Mouse (Mus musculus) Muller cell, postnatal 12 days (primary cell): ENCODE measurements around the gene Nfrkb.

Source experiments
- DNase-seq: peaks from one replicate; pipeline ENCODE4 v3.0.0-alpha.2; 2015; ENCODE audit errors: inconsistent ontology term

Nfrkb gene

DNA sequence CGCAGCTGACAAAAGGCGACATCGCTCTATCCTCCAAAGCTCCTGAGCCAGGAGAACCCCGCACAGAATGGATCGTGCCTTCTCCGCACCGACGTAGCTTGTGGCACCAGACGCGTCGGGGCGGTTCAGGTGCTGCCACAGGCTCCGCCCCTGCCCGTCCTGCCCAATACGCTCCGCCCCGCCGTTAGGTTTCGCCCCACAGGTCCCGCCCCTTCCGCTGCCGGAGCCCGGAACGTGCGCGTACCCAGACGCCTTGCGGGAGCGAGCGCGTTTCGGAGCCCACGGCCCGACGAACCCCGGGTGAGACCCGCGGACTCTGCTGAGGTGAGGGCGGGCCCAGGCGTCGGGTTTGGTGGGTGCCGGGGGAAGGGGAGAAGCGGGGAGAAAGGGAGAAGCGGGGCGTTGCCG is at the start of gene Nfrkb:
Nfrkb (plus strand) TSS at position 246 of the 408 bp plus-strand sequence.
- DNase-seq: peak; percentile 95

DNA sequence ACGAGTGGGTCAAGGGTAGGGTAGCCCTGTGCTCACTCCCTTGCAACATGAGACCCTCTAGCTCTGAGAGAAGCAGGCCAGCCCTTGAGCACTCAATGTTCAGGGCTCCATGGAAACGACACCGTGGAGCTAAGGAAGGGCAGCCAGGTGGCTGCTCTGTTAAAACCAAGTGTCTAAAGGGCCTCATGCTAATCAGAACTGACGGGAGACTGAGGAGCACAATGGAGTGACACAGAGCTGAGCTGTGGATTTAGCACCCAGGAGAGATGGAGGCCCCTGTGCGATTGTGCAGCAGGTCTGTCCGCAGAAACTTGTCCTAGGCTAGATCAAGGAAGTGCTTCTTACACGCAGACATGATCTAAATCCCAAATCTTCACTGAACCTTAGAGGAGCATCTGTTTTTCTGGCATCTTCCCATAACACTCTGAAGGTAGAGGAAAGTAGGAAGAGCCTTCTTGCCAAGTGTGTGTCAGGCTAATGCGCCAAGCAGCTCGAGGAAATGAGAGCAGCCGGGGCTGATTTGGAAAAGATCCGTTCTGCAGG is 41.6 kb upstream of the Nfrkb start:
- DNase-seq: no peak

DNA sequence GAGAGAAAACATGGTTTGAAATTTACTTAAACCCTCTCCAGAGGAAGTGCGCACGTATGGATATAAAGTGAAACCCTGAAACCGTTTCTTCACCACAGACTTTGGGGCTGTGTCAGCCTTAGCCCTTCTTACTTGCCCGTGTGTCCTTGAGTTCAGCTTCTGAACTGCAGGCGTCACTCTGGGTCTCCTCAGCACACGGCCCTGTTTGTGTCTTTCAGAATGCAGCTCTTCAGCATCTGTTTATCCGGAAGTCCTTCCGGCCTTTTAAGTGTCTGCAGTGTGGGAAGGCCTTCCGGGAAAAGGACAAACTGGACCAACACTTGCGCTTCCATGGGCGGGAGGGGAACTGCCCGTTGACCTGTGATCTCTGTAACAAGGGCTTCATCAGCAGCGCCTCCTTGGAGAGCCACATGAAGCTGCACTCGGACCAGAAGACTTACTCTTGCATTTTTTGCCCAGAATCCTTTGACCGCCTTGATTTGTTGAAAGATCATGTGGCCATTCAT is 39.4 kb upstream of the Nfrkb start:
- no peak for DNase-seq

DNA sequence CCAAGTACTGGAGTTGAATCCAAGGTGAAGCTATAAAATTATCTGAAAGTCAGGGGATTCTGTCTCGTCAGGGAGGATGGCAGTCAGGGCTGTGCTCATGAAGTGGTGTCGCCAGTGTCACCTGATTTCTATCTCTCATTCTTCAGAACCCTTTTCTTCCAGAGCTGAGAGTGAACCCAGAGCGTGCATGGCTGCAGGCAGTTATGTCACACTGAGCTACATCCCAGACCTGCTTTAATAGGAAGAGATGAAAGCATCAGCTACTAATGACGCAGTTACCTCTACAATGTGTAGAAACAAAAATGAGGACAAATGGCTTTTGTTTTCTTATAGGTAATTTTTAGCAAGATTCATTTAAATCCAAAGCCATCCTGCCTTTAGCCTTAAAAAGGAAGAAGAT is 37.5 kb upstream of the Nfrkb start:
- DNase-seq: no peak

DNA sequence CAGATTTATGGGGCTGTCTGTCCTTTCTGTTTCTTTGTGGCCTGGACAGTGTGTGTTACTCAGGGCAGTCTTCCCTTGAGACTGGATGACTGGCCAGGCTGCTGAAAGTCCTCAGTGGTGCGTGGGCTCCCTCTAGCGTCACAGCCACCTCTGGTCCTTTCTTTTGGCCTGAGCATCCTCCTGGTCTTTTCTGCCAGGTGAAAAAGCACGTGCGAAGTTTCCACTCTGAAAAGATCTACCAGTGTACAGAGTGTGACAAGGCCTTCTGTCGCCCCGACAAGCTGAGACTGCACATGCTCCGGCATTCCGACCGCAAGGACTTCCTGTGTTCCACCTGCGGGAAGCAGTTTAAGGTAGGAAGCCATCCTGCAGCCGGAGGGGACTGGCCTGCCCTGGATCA is 37.1 kb upstream of the Nfrkb start:
- peak; percentile 72 for DNase-seq

DNA sequence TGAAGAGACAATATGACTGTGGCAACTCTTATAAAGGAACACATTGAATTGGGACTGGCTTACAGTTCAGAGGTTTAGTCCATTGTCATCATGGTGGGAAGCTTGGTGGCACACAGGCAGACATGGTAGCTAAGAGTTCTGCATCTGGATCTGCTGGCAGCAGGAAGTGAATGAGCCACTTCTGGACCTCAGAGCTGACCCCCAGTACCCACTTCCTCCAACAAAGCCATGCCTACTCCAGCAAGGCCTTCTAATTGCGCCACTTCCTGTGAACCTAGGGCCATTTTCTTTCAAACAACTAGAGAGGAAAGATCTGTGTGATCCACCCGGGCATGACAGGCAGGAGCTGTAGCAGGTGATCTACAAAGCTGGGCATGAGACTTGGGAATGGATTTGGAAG is 33.3 kb upstream of the Nfrkb start:
- no peak for DNase-seq

DNA sequence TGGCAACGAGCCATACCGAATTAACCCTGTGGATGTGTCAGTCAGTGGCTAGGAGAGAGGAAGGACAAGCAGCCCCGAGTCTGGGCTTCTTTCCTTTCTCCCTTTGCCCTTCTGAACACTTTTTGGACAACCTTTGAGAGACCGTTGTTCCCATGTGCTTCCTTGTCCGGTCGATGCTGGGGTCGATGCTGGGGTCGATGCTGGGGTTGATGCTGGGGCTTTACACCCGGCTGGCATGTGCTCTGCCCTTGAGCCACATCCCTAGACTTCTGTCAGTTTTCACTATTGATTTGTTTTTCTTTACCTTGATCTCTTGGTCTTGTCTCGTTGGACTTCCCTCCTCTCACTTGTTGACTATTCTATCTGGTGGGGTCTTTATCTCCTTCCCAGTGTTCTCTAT is 32.5 kb upstream of the Nfrkb start:
- DNase-seq: no peak

DNA sequence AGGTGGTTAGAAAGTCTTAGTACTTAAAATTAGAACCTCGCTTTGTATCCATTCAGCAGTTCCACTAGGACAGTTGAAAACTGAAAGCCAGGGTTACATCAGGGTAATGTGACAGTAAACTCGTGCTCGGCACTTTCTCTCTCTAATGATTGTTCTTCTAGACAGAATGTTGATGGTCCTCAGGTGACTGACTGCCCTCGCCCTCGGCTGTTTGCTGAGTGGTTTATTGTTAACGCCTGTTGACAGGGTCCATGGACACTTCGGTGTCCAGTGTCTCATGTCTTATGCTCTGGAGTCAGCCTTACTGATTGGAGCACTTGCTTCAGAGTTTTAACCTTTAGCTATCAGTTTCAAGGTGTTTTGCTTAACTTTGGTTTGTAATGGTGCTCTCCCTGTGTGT is 31.9 kb upstream of the Nfrkb start:
- DNase-seq: no peak

DNA sequence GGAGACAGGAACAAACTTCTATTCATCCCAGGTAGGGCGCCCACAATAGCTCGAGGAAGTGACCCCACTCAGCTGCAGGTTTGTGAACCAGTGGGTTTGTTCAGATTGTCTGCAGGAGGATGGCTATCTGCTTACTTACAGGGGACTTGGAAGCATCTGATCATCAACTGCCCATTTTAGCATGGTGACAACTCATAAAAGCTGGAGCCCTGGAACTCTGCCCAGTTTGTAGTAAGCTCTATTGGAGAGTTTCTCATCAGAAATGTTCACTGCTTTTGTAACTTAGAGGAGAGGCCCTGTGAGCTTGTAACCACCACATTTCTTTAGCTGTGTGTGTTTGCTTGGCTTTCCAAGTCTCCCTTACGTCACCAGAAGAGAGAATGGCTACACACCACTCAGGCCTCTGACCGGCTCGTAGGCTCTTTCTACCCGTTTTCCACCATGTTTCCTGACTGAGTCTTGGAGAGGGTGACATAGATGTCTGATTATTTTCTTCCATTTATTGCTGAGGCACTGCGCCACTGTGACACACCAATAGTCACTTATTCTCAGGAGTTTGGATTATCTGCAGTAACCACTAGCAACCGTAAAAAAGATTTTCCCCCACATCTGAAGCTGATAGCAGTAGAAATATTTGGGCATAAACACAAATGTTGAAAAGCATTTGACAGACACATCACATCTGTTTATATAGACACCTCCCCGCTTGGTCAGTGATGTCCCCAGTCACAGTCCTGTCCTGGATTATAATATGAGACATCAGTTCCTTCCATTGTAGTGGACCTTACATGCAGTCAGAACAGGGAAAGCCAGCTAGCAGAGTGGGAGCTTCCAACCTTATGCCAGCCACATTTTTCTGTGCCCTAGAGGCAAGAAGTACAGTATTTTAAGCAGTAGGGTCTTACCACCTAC is 22.0 kb upstream of the Nfrkb start:
- peak; percentile 26 for DNase-seq

DNA sequence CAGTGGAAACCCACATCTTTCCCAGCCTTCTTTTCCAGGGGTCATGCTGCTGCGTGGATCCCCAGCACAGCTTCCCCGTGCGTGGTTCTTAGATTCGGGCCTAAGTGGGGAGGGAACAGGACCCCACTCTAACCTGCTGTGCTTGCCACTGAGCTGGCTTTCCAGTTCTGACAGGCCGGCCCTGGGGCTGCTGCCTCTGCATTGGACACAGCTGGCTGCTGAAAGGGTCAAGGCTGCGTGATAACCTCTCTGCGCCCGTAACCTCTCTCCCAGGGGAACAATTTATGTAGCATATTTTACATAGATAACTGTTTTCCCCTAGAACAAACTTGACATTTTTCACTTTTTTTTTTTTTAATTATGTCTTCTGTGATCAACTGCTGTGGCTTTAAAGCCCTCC is 20.9 kb upstream of the Nfrkb start:
- DNase-seq: no peak

DNA sequence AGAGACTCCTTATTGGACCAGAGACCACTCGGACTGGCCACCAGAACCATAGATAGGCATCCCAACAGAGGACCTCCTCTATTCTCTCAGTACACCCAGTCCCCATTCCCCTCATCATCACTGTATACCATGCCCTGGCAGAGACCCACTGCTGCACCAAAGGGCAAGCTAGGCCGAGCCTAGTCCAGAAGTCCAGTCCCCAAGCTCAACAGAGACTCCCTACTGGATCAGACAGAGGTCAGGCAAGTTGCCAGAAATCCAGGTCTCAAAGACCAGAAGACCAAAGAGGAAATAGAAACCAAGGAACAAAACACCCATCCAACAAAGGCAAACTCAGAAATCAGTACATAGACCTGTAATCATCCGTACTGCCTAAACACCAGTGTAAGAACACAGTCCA is 14.3 kb upstream of the Nfrkb start:
- DNase-seq: no peak

DNA sequence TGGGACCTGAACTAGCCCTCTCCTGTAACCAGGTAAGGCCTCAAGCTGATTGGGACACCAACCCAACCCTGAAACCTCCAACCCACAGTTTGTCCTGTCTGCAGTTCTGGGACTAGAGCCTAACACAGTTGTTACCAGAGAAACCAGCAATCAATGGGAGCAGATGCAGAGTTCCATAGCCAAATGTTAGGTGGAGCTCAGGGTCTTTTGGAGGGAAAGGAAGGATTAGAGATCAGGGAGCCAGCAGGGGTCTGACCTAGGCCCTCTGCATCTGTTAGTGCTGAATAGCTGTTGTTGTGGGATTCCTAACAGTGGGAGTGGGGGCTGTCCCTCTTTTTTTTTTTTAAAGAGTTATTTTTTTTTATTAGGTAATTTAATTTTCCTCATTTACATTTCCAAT is 9.3 kb upstream of the Nfrkb start:
- DNase-seq: no peak

DNA sequence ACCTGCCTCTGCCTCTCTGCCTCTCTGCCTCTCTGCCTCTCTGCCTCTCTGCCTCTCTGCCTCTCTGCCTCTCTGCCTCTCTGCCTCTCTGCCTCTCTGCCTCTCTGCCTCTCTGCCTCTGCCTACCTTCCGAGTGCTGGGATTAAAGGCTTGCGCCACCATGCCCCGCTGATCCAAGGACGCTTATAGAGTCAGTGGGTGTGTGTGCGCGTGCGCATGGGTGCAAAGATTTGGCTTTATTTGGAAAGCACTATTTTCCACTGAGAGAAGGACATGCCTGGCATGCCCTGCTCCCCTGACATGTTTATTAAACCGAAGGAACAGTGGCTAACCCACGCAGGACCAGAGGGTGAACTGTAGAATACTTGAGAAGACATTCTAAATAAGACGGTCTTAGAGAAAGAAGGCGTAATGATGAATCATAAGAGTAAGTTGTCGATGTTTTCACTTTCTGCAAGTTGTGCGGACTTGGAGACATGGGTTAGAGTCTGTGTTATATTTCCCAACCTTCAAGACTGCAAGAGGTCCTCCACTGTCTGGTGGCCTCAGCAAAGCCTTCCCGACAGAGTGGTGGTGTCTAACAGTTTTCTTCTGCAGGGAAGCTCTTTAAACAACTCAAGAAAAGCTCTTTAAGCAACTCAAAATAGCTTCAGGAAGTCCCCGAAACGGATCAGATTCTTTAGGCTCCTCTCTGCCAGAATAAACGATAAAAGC is 1.0 kb upstream of the Nfrkb start:
- DNase-seq: no peak

DNA sequence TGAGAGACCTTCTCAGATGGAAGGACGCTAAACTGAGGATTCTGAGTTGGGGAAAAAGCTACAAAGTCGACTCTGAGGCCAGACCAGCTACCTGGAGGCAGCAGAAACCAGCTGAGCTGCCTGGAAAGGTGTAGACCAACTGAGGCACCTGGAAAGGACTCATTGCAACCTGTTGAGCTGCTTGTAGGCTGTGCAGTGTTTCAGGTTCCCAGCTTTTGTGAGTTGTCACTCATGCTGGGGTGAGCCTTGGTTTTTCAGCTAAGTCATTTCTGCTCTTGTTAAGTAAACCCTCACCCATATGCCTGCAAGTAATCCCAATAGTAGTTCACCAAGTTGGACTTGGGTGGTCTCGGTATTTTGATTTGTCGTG is 507 bp upstream of the Nfrkb start:
- DNase-seq: no peak

DNA sequence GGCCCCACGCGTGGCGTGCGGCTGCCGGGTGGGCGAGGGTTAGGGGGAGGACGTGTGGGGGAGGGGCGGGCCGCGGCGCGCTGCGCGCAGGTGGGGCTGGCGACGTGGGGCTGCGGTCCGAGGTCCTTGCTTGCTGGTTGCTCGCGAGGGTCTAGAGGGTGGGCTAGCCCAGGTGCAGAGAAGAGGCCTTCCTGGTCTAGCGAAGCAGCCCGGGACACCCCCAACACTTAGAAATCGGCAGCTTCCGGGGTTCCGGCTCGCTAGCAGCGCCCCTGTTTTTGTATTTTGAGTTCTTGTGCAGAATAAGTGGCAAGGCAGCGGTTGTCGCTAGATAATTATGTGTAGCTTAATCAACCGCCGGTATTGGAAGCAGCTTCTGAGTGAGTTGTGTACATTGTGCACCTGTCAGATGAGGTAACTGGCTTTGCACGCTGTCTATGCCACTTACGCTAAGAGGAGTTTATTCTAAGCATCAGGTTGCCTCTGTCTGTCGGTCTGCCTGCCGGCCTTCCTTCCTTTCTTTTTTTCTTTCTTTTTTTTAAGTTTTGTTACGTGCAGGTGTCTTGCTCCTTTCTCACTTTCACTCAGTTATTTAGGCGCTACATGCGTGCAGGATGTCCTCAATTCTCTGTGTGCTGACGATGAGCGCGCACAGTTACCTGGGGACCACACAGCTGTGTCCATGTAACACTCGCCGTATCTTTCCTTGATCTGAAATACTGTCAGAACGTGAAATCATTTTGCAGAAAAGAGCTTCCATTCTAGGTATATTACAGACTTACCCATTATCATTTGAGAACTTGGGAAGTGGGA is 582 bp downstream of the Nfrkb start:
- DNase-seq: no peak

DNA sequence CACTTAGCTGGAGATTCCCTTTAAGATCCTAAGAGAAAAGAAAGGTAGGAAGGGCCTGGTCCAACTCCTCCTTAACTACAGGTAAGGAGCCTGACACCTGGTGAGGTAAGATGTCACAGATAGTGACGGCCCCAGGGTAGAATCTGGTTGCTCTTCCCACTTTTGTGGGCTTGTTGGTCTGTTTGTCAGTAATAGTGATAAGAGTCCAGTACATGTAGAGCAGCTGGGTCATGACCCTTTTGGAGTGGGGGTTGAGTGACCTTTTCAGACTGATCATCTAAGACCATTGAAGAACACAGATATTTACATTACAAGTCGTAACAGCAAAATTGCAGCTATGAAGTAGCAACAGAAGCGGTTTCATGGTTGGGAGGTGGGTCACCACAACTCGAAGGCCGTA is 1.2 kb downstream of the Nfrkb start:
- DNase-seq: no peak

DNA sequence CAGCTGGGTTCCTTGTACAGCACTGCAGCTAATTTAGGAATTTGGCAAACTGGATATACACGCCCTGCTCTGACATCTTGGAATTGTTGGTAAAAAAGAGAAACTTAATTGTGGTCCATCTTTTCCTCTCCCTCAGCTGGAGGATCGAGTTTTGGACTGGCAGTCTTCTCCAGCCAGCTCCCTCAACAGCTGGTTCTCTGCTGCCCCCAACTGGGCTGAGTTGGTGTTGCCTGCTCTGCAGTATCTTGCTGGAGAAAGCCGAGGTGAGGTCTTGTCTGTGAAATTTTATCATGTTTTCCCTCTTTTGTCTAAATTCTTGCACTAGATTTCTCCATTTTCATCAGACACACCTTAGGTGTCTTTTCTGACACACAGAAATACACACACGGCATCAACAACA is 14.4 kb downstream of the Nfrkb start:
- peak; percentile 34 for DNase-seq

DNA sequence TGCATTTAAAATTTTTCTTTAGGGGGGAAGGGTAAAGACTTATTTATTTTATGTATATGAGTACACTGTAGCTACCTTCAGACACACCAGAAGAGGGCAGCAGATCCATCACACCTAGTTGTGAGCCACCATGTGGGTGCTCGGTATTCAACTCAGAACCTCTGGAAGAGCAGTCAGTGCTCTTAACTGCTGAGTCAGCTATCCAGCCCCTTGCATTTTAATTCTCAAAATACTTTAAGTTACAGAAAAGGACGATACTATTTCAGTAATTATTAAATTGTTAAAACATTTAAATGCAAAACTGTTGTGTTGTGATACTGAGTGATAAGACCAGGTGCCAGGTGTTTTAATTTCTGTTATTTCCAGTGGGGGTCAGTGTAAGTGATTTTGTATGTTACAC is 18.3 kb downstream of the Nfrkb start:
- DNase-seq: no peak

DNA sequence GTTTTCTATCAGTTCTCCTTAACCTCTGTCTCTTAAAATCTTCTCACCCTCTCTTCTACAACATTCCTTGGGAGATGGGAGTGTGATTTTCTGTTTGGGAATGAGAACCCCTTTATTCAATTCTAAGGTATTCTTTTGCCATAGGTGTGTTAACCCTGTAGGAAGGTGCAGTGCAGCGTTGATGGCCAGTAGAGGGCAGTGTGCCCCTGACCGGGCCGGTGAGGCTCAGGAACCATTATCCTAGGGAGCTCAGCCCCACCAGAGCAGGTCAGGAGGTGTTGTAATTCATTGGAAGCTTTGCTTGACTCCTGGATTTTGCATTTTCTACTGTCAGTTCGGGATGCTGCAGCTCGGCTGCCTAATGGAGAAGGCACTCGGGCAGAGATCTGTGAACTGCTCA is 19.2 kb downstream of the Nfrkb start:
- DNase-seq: peak; percentile 10

DNA sequence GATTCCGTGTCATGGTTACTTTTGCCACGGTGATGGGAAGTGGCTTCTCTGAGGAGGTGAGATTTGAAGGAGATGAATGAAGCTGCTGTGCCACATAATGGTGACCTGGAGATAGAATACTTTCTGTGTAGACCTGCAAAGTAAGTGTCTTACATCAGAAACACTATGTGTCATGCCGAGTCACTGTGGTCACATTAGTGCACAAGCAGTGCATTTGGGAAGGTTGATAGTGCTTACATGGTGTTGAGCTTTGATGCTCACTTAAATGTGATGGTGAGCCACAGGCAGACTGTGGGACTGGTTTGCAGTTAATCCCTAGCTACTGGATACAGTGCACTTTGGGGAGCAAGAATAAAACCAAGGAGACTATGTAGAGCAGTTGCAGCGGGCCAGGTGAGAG is 26.2 kb downstream of the Nfrkb start:
- DNase-seq: no peak

DNA sequence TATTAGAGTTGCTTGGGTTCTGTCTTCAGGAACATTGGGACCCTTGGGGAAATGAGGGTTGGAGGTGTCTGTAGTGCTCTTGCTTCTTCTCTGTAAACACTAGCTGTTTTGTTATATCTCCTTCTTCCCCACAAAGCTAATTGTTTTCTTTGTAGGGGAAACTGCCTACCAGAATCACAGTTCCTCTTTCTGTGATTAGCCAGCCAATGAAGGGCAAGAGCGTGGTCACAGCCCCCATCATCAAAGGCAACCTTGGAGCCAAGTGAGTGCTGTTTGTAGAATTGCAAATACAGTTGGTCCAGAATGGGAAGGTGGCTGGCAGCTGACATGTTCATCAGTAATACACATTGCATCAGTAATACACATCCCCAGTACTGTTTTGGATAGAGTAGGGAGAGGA is 32.8 kb downstream of the Nfrkb start:
- no peak for DNase-seq

DNA sequence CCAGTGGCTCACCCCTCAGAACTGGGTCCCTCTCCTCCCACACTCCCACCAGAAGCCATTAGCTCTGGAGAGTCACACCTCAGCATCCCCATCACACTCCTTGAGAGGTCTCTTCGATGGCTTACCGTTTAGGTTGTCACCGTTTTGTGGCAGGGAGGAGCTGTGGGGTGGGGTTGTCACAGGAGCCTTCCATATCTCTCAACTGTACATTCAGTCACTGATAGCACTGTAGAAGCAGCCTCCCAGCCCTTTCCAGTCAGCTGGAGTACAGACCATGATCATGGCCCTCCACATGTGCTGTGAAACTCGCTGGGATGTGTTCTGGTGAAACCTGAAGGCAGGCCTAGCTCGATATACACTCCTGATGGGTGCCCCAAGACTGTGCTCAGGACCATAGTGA is 36.2 kb downstream of the Nfrkb start:
- DNase-seq: no peak
